Mouse (Mus musculus) left cerebral cortex, postnatal 25 days (tissue): ENCODE data around the gene Vps13d. TPM values are rescaled to one million over a fixed set of nuclear protein-coding genes. Genes with fewer than 3 reads are reported as not detected.
"Not testable (repeated sequence)": the region's sequence is repeated elsewhere in the genome, so short reads cannot be mapped to it uniquely, and the experiment has no call there.

ENCODE experiments used
- DNase-seq, 2 experiments: peaks; one replicate each; pipeline ENCODE4 v3.0.0; 2022; ENCODE audit warnings: low spot score in 2 of 2, mixed read lengths in 1 of 2
- intact Hi-C: fragments of 180-260 bp; cut with DNase I; formaldehyde crosslinking; loops from one replicate; pipeline ENCODE4 v1.15.1; 2025
- total RNA-seq, 2 experiments: library from RNA; stranded (reverse); gene quantifications; 2 replicates each; pipeline ENCODE4 v1.2.3; 2021

Gene Vps13d
- total RNA-seq, 2 experiments from 2014 or later = 57.4 to 59.6 TPM

DNA sequence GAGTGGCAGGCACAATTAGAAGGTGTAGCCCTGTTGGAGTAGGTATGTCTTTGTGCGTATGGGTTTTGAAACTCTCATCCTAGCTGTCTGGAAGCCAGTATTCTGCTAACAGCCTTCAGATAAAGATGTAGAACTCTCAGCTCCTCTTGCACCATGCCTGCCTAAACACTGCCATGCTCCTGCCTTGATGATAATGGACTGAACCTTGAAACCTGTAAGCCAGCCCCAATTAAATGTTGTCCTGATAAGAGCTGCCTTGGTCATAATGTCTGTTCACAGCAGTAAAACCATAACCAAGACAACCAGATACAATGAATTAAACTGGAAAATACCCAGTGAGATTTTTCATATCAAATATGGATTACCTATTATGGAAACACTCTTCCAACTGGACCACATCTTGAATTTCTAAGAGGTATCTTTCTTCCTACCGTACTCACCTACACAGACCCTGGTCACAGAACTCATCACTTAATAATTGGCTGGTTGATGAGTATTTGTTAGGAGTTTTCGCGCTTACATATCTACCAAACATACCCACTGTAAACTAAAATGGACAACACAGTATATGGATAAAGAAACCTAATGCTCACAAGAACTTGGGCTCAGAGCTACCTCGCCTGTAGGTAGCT is 15.8 kb downstream of the Vps13d start:
- intact Hi-C loops = no loop called here
- DNase-seq = no peak

DNA sequence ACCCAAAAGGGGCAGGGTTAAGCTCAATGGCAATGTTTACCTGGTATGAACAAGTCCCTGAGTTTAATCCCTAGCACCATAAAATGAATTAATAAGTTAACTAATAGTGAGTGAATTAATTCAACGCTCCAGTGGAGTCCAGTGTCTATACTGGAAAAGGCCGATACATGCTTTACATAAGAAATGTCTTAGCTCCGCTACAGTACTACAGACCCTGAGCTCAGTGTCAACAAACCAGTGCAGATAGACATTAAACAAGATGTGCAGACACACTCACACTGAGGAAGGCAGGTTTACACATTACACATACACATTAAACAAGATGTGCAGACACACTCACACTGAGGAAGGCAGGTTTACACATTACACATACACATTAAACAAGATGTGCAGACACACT is 29.3 kb downstream of the Vps13d start:
- intact Hi-C loops, DNase-seq: not testable (repeated sequence)

DNA sequence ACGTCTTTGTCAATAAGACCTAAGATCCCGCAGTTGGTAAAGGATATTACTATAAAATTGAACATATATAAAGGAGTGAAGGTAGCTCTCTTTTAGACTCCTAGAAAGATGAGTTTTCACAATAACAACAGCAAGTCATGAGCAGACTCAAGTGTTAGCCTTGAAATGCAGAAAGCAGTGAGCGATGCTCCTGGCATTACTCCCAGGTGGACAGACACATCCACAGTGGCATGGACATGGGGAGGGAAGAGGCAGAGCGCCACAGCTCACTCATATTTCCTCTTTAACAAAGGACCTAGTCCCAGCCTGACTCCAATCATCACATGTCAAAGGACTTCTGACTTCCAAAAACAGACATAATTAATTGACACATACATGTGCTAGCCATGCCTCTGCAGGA is 30.7 kb downstream of the Vps13d start:
- intact Hi-C loops = no loop called here
- DNase-seq = no peak

DNA sequence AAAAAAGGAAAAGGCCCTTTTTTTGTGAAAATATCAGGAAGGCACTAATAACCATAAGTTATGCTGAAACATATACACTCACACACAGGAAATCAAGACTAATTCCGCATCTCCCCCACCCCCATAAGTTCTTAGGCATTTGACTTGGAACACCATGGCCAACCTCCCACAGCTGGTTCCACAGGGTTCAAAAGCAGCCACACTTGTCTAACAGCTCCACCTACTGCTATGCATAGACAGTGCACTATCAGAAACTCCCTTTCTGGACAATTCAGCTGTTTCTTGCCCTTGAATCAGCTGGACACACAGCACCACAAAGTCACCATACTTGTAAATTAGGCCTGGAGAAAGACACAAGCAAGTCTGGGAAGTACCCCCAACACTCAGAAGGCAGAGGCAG is 33.6 kb downstream of the Vps13d start:
- intact Hi-C loops = no loop called here
- no peak for DNase-seq

DNA sequence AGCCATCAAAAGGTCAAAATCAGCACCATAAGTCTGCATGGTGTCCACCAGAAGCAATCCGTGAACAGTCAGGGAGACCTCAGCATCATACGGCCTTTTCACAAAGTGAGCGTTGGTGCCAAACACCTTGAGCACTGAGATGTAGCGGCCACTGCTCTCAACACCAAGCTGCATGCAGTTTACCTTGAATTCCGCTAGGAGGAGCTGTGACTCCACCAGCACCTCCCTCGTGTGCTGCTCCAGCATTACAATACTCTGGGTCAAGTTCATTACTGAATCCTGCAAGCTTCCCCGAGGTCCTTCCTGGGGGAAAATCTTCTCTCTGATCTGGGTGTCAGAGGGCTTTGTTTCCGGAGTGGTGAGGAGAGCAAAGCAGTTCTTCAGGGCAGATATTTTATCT is 38.8 kb downstream of the Vps13d start:
- intact Hi-C loops = no loop called here

DNA sequence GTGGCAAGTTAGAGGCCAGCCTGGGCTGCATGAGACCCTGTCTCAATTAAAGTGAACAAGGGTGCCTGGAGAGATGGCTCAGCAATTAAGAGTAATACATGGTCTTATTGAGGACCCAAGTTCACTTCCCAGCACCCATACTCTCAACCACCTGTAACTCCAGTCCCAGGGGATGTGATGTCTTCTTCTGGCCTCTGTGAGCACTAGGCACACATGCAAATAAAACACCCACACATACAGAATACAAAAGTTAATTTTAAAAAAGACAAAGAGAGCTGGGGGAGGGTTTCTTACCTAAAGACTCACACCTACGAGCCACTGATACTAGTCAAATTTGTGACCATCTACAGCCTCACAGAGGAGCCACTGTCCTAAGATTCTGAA is 43.7 kb downstream of the Vps13d start:
- no peak for DNase-seq
- intact Hi-C loops = no loop called here

More for the DNA sequence above, 38.8 kb downstream of the Vps13d start:
- DNase-seq = peak; percentile 28 to 35

DNA sequence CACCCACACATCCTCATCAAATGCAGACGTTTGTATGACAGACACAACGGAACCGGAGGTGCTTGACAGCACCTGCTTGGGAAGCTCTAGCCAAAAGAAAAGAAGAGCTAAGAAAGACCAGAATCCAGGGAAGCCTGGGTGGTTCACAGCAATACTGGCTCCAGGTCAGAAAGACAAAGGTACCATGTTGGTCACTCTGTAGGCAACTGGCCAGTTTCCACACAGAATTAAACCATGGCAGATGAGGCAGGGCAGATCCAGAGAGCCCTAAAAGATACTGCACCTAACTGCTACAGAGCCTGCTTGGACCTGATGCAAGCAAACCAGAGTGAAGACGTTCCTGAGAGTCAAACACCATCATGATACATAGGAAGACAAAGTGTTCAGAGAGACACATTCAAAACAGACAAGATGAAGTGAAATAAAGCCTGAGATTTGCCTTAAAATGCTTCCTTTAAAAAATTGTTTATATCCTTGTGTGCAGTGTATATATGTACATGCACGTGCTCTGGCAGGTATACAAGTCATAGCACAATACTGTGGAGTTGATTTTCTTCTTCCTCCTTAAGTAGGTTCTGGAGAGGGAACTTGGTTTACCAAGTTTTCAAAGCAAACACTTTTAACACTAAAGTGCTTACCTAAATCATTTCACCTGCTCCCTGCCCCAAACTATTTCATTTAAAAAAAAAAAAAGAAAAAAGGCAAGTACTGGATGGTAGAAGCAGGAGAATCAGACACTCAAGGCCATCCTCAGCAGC is 44.3 kb downstream of the Vps13d start:
- intact Hi-C loops = no loop called here
- no peak for DNase-seq

DNA sequence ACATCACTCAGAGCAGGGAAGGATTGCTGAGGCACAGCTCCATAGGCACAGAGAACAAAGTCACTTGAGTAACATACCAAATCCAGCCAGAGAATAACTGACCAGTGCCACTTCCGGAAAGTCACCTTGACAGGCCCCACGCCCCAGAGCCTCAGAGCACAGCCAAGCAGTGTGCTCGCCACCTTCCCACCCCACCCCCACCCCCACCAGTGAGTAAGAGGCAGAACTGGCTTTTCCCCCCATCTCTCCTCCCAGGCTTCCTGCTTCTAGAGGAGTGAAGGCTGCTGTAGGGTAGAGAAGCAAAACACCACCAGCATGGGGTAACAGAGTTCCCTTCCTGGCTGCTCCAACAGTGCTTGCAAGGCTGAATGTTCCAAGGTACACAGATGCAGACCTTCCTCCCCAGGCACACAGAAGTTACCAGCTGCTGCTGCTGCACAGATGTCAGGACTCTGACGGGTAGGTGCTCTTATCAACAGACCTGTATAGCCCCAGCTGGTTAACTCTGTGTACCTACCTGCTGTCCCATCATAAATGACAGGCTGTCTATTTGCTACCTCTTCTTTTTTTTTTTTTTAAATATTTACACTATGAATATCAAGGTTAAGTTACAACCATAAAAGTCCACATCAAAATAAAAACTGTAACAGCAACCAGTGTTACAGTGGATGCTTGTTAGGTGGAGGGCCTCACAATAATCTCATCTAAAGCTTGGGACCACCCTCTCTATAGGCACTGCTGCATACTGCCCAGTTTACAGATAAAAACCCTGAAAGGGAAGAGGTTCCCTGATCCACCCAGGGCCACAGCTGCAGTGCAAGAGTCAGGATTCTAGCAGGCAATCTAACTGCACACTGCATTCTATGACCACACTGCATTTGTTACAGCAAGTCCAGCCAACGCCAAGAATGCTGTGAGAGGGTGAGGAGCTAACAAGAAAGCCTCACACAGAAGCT is 47.5 kb downstream of the Vps13d start:
- intact Hi-C loops = loop anchor here (5.0 kb wide), 1 partner anchor 40 kb away; no protein-coding TSS in a partner anchor
- DNase-seq = no peak

DNA sequence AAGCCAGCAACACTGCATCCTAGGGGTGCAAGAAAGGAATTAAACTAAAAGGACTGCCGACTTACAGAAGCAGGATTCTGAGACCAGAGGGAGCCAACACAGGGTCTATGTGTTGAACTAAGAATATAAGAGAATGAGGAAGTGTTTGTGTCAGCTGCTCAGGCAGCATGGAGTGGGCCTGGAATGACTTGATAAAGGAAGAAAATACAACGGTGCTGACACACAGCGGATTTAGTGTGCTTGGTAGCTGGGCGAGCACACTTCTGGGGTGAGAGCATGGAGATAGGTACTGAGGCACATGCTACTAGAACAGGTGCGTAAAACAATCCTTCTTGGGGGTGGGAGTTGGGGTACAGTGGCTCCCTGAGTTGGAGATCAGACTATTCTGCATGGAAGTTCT is 51.3 kb downstream of the Vps13d start:
- intact Hi-C loops = no loop called here
- DNase-seq = no peak

DNA sequence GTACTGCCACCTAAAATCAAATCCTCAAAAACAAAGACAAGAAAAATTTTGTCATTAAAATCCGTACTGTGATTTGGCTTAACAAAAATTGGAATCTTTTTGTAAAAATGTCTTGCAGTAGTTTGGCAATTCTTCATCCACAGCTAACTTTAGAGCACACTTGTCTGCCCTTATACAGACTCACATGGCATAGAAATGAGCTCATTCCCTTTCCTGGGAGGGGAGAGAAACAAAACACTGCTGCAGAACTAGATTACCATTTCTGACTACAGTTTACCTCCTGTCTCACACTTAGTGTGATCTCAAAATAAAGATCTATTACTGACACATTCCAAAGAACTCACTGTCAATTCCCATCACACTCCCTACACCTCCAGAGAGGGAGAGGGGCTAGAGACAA is 58.1 kb downstream of the Vps13d start:
- intact Hi-C loops = no loop called here
- no peak for DNase-seq

DNA sequence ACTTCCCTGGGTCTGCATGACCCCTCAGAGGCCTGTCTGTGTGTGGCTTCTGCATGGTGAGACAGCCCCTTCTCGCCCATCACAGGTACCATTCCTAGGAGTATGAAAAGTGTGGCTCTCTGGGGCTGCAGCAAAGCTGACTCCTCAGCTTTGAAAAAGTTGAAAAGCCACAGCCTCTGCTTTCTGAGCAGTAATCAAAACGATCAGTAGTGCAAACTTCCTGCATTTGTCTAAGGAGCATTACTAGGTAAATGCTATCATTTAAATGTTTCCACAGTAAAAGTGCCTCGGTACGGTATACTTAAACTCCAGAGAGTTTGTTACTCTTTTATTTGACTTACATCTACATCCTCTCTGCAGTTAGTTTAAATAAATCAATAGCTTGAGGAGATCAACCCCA is 59.3 kb downstream of the Vps13d start:
- intact Hi-C loops = no loop called here
- DNase-seq = no peak

DNA sequence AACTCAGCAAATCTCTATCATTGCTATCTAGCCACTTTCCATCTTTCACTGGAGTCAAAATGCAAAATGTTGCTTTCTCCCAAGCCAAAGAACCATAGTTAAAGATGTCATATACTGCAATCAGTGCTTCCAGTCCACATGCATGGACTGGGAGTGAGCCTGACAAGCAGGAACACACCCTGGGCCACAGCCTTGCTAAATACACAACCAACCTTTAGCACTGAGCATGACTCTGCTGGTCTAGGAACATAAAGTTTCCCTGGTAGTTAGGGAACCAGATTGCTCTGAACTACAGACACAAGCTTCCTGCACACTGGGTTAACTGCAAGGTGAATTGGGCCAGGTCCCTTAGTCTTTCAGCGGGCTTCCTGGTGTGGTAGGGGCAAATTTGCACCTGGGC is 64.0 kb downstream of the Vps13d start:
- no peak for DNase-seq
- intact Hi-C loops = no loop called here

DNA sequence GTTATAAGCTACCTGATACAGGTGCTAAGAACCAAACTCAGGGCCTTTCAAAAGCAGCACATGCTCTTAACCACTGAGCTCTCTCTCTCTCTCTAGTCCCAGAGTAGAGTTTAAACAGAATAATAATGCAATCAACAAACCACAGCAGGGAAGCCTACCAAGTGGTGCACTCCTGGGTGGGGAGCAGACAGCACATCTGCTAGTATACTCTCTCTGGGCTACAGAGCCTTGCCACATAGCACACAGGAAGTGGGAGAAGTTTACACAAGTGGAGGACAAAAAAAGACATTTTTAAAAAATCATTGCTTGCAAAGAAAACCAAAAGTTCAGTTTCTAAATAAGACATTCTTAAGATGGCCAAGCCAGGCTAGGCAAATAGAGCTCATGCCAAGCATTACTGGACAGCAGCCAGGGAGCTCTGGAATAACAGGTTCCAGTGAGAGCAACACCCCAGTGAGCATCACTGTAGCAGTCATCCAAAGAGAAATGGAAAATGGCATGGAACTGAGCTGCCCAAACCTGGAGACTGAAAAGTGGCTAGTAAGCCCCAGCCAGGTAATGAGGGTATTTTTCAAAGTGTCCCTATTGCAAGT is 64.8 kb downstream of the Vps13d start:
- peak; percentile 64 to 83 for DNase-seq
- intact Hi-C loops = loop anchor here (5.0 to 10.0 kb wide), 2 partner anchors 238 to 365 kb away; partner anchors contain the start of gene Dhrs3

DNA sequence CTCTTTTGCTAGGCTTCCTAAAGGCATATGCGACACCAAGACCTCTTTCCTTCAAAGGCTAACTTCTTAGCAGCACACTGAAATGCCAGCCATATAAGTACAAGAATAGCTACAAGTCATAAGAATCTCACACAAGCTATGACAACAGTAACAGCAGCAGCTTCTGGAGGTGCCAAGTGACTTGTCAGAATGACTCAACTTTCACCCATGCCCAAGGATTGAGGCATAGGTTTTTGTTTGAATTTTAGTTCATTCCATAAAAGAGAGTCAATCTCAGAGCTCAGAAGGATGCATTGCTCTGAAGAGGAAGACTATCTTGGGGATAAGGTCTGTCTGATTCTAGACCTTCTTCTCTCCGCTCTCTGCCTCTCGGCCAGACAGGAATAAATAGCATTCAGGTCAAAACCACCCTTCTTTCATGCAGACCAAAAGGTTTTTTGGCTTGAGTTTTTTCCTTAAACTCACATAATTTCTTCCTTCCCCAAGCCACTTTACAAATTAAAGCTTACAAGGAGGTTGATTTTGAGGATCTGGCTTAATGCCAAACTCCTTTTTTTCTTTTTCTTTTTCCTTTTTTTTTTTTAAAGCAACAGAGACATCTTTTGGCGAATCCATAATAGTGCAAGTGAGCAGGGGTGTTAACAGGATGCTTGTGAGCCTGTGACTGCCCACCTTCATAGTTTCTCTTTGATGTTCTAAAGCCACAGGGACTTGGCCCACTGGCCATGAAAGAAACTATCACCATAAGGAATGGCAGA is 69.2 kb downstream of the Vps13d start:
- intact Hi-C loops = loop anchor here (5.0 to 10.0 kb wide), 2 partner anchors 233 to 361 kb away; partner anchors contain the start of gene Dhrs3
- DNase-seq = peak in 1 of 2 experiments; percentile 70

DNA sequence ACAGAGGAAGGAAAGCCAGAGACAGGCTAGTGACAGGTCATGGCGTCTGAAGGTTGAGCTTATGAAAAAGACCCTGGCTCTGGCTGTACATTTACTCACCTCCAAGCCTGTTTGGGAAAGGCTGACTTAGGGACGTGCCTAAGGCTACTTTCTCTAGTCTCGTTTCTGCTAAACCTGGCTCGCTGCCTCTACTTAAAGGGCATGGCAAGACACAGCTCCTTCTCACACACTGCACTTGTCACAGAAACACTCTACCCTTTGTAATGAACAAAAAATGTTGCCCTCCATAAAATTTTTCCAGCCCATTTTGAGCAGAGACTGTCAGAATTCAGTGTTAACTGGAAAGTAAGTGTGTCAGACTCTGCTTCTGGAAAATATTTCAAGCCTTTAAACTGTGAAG is 70.4 kb downstream of the Vps13d start:
- DNase-seq = peak in 1 of 2 experiments; percentile 39
- intact Hi-C loops = loop anchor here (10.0 kb wide), 1 partner anchor 360 kb away; no protein-coding TSS in a partner anchor

DNA sequence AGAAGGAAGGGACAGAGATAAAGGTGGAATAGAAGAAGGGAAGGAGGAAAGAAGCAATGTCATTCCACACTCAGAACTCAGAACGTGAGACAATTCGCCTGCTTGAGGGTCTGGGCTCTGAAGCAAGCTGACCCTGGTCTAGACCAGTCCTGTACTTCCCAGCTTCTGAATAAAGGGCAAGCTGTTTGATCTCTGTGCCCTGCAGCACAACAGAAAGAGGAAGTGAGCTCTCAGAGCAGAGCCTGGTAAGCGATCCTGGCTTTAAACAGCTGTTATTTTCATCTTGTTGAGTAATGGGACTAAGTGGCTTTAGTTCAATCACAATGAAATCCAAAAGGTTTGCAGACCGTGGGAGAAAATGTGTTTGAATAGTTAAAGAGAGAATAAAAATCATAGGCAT is 83.2 kb downstream of the Vps13d start:
- no peak for DNase-seq
- intact Hi-C loops = no loop called here

DNA sequence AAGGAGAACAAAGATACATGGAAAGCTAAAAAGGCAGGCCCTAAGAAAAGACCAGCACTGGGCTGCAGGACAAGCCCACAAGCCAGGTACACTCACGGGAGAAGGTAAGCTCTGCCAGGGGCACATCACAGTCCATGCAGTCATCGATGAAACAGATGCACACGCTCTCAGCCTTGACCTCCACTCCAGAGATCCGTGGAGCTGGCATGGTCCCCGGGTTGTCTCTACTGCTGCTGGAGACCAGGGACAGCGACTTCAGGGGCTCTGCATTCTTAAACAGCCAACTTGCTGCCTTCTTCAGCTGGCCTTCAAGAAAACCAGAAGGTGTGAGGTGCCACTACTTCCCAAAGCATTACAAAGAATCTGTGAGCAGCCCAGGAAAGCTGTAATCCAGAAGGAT is 84.1 kb downstream of the Vps13d start:
- intact Hi-C loops = no loop called here
- DNase-seq = no peak

DNA sequence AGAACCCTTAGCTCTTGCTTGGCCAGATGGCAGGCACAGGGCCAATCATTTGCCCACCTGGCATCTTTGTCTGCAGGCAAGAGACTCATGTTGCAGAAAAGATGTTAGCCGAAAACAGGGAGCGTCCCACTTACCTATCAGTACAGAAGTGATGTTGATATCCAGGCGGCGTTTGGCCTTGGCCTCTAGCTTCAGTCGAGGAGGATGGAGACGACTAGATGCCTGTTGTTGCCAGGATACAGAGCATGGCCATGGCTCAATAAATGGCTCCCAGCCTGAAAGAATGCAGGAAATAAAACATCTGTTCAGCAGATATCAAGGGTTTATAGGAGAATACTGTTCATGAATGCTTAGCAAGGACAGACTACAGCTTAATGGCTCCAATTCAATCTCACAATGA is 88.0 kb downstream of the Vps13d start:
- intact Hi-C loops = no loop called here
- DNase-seq = no peak

DNA sequence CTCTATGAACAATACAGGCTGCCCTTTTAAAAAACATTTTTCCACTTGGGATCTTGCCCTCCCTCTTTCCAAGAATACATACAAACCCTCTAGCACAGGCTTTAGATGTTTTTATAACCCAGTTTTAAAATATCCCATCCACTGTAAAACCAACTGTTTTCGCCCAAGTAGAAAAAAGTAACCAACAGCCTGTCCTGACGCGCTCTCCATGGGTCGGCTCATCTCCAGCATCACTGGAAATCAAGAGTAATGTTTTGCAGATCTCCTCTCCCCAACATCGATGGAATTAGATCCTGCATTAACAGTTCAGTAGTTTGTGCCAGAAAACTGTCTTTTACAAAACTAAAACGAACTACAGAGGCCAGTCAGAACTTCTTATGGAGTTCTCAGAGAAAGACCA is 89.5 kb downstream of the Vps13d start:
- intact Hi-C loops = loop anchor here (2.0 kb wide), 1 partner anchor 213 kb away; the partner anchor contains the start of gene Dhrs3
- peak in 1 of 2 experiments; percentile 70 for DNase-seq
